Mouse (Mus musculus) cortical plate, adult 2 months (tissue): Measurements from ENCODE around the gene Ngdn.

Source experiments
- CTCF ChIP-seq: fragments of 200-500 bp; IDR thresholded peaks from 2 replicates; pipeline ENCODE4 v1.5.1; 2011; ENCODE audit warnings: mild to moderate bottlenecking, control low read depth, low read length; ENCODE audit not compliant: insufficient read depth; ENCODE audit errors: extremely low read depth
- POLR2A ChIP-seq: fragments of 200-500 bp; IDR thresholded peaks from 2 replicates; pipeline ENCODE4 v1.6.1; 2011; ENCODE audit warnings: mild to moderate bottlenecking, low read length, control low read depth; ENCODE audit not compliant: insufficient read depth; ENCODE audit errors: extremely low read depth

- TF ChIP-seq POLR2A (no peak), CTCF (no peak)
Measured at GRCm38 (mm10) chr14:54978664-54979063, 36.6 kb upstream of the Ngdn start.
